ENCODE assay signal across 20 mouse cellular contexts in genomic region chr6:96061979-96062378, GRCm38 (mm10). TPM values are rescaled to one million over a fixed set of nuclear protein-coding genes. Genes with fewer than 3 reads are reported as not detected.
DNase-seq lines count a peak whose midpoint lies in the region; TF ChIP-seq lines count a peak whose summit lies in the region.
"Had no signal": no experiment of that assay in that cellular context is flagged by ENCODE, and none has a peak within 500 bp of the region (broad histone marks: within the 10 kb centered on the region; RNA-seq: fewer than 3 reads in every experiment).

No protein-coding gene starts in this region.

- no peak for TF ChIP-seq CTCF in kidney, adult 2 months (conservative IDR thresholded peaks at IDR 0.05; ENCODE audit: insufficient read depth, insufficient read length, low read depth, low read length)

- no peak for TF ChIP-seq POLR2A in kidney, adult 2 months (IDR thresholded peaks at IDR 0.05; ENCODE audit: low read depth, low read length)

- no peak overlapping the region for H3K4me3 ChIP-seq in kidney, adult 2 months (ENCODE audit: insufficient read depth, low read depth, low read length)
- H3K4me3 ChIP-seq: forebrain, embryonic 10.5 days; hindbrain, embryonic 15.5 days; midbrain, embryonic 12.5 days; neural tube, embryonic 12.5 days had no signal

- 71% methylated on average over 1 of the region's 1 CpGs for WGBS in kidney, adult 2 months

- no peak overlapping the region for H3K27ac ChIP-seq in kidney, adult 2 months (ENCODE audit: insufficient read depth, low read depth, low read length)
- H3K27ac ChIP-seq: forebrain, embryonic 10.5 days; hindbrain, embryonic 15.5 days; kidney, postnatal 0 days; midbrain, embryonic 12.5 days; neural tube, embryonic 12.5 days had no signal

- H3K36me3 ChIP-seq in kidney, adult 2 months (ENCODE audit: control insufficient read depth, insufficient read depth, low read length): no peaks in the 10 kb centered on the region
- H3K36me3 ChIP-seq: forebrain, embryonic 10.5 days; G1E; hindbrain, embryonic 15.5 days; midbrain, embryonic 12.5 days; neural tube, embryonic 12.5 days had no signal

- H3K4me1 ChIP-seq in kidney, adult 2 months (ENCODE audit: control insufficient read depth, insufficient read depth, low read length): no peaks in the 10 kb centered on the region
- H3K4me1 ChIP-seq: forebrain, embryonic 10.5 days; hindbrain, embryonic 15.5 days; midbrain, embryonic 12.5 days; neural tube, embryonic 12.5 days had no signal

- peak; percentile 21 for DNase-seq in adrenal gland, postnatal 14 days
- DNase-seq in adrenal gland, adult 18-20 months (ENCODE audit: low spot score in 2 of 2): no peak
- DNase-seq in gastrocnemius, adult 8-10 months (ENCODE audit: low spot score in 2 of 2): peak; percentile 31 to 49
- no peak for DNase-seq in gastrocnemius, postnatal 10 days
- DNase-seq in kidney, adult 2 months: peak; percentile 6
- DNase-seq in kidney, adult 8-10 months: no peak
- DNase-seq in cerebellum, postnatal 36 days: peak; percentile 13
- DNase-seq in lung, postnatal 36 days: no peak
- DNase-seq: forebrain, postnatal 0 days; right cerebral cortex, adult 18-20 months; thymus, postnatal 14 days had no signal

- H3K27me3 ChIP-seq in kidney, adult 2 months (replicated peaks; ENCODE audit: control insufficient read depth, insufficient read depth, low read length): no peaks in the 10 kb centered on the region
- H3K27me3 ChIP-seq: hindbrain, embryonic 15.5 days; midbrain, embryonic 12.5 days; neural tube, embryonic 12.5 days had no signal

RNA-seq across cellular contexts. Expression of gene Fam19a1, which starts 51.0 kb away (rescaled TPM):
- total RNA-seq in adrenal gland, postnatal 14 days (2021): 3.3 and 5.1 TPM in 2 replicates
- 1 to 10 TPM; 1.1 to 2.4 TPM for total RNA-seq in adrenal gland, adult 18-20 months (2021)
- total RNA-seq in gastrocnemius, adult 8-10 months (2022): not detected
- total RNA-seq in gastrocnemius, postnatal 10 days (2021): under 1 TPM; 0.09 to 0.11 TPM
- polyA plus RNA-seq in kidney, adult 2 months (2012; rRNA removed): 0.16 and 0.20 TPM in 2 replicates
- total RNA-seq: megakaryocyte progenitor cell, adult 5-6 weeks had no signal
- polyA plus RNA-seq: activated CD4-positive, CD25-positive, alpha-beta regulatory T cell, adult 4 months; G1E; testis, adult 2 months had no signal

Comparison
In these comparisons a context has a peak if more than half of its experiments do, and no peak if none do; other contexts are left out.
1. DNase-seq: peak in adrenal gland, postnatal 14 days (single experiment), gastrocnemius, adult 8-10 months (2 of 2), kidney, adult 2 months (single experiment) and cerebellum, postnatal 36 days (2 of 2); none in adrenal gland, adult 18-20 months (0 of 2), gastrocnemius, postnatal 10 days (single experiment), kidney, adult 8-10 months (0 of 2) and lung, postnatal 36 days (single experiment).